Mouse (Mus musculus) heart, postnatal 10 days (tissue): ENCODE measurements at regions not wholly inside any gene's neighbourhood (a gene's known extent, or its start where the extent isn't known, plus 50 kb on each side); places are given as distances from the start of the nearest gene placed in this dataset.

Experiments
- DNase-seq, 2 experiments: peaks; one replicate each; pipeline ENCODE4 v3.0.0; 2021
- intact Hi-C: fragments of 180-260 bp; cut with DNase I; formaldehyde crosslinking; loops from one replicate; pipeline ENCODE4 v1.15.1; 2025

DNA sequence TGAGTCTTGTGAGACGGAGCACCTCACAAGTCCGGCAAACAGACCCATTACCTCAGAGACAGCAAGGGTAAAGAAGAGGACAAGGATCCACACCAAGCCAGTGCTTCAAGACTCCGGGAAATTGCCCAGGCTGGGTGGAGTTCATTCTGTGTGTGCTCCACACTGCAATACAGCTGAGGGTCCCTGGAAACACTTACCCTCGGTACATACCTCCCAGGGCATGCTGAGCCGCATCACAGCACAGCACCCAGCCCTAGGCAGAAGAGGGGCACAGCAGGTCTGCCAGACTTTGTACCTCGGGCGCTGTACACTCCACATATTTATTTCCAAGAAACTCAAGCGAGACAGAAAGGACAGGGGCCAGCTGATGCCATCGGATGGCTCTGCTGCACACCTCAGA lies 54.5 kb upstream of the Cmc1 start:
- intact Hi-C loops, result no loop called here
- no peak for DNase-seq

- intact Hi-C loops, result no loop called here
- DNase-seq, result no peak
Measured at GRCm38 (mm10) chr9:118206483-118206882, 56.5 kb upstream of the Cmc1 start.

GRCm38 (mm10) chr9:118219696-118220095 lies 69.7 kb upstream of the Cmc1 start:
- intact Hi-C loops, result no loop called here
- no peak for DNase-seq

DNA sequence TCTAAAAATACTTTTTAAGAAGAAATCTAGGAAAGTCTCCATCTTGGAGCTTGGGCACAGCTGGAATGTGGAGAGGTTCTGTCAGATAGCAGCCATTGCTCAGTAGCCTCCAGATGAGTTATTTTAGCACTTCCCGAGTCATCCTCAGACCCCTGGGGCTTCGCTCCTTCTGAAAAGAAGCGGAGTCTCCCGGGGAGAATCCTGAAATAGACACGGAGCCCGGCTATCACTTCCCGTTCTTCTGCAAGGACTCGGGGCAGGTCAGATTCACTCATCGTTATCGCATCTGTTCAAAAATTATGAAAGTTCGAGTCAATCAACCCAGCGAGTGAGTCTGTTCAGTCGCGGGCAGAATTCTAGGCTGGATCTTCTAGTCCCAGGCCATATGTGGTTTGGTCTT lies 71.2 kb upstream of the Cmc1 start:
- intact Hi-C loops, result no loop called here
- DNase-seq, result no peak

DNA sequence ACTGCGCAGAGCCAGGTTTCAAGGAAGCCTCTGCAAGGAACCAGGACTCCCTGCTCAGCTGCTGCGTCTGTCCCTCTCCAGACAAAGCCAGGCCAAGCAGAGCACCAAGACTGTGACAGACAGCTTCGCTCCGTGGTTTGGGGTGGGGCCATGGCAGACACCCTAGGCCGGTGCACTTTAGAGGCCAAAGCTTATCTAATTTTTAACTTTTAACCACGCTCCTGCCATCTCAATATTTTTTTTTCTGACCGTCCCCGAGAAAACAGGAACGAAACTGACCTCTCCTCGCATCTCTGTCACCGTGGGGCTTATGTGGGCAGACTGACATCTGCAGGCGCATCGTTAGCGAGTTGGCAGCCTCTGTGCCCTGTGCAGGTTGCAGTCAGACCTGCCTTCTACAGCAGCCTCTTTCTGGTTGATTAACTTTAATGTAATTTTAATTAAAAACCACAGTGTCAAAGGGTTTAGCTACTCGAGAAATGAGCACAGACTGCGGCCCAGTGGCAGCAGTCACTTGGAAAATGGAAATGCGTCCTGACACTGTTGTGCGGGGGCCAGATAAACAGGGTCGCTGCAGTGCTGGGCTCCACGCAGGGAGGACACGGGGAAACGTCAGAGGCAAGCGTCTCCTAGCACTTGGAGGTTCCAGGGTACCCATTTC lies 77.6 kb upstream of the Cmc1 start:
- intact Hi-C loops, result no loop called here
- DNase-seq, result no peak

DNA sequence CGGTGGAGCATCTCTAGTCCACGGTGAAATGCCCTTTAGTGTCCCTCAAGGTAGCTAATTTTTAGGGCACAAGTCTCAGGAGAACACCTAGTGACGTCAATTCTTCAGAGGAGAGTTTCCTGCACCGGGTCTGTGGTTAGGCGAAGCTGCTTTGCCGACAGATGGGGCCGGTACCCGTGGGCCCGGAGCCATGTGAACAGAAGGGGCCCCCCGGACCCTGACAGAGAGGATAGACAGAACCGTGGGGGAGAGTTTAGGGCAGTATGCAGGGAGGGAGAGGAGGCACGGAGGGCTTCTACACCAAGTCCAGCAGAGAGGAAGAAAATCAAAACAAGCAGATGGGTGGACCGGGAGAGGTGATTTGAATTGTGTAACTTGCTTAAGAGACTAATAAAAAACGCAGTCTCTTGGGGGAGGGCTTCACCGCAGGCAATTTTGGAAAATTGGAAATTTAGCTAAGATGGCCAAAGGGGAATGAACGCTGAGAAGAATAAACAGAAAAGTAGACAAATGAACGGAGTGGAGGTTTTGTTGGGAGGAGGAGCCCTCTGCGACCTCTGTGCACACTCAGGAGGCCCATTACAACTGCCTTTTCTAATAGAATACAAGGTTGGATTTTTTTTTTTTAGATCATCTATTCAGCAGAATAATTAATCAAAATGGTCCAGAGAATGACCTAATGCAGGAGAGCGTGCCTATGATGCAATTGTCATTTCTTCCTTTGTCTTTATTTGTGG lies 78.9 kb upstream of the Cmc1 start:
- DNase-seq, result no peak
- intact Hi-C loops, result no loop called here

DNA sequence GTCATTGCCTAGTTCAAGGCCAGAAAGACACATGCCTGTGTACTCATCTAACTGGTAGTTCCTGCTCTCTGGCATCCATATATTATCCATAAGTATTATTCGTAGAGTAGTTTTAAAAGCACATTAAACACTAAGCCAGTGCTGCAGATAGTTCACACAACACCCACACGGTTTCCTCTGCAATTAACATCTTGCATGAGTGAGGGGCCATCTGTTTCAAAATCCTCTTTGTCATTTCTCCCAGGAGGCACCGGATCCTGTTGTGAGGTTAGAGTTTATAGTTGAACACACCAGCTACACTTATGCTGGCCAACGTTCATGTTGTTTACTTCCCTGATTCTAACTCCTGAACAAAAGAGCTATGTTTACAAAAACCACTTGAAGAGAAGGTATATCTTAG lies 90.7 kb upstream of the Cmc1 start:
- no peak for DNase-seq
- intact Hi-C loops, result no loop called here

DNA sequence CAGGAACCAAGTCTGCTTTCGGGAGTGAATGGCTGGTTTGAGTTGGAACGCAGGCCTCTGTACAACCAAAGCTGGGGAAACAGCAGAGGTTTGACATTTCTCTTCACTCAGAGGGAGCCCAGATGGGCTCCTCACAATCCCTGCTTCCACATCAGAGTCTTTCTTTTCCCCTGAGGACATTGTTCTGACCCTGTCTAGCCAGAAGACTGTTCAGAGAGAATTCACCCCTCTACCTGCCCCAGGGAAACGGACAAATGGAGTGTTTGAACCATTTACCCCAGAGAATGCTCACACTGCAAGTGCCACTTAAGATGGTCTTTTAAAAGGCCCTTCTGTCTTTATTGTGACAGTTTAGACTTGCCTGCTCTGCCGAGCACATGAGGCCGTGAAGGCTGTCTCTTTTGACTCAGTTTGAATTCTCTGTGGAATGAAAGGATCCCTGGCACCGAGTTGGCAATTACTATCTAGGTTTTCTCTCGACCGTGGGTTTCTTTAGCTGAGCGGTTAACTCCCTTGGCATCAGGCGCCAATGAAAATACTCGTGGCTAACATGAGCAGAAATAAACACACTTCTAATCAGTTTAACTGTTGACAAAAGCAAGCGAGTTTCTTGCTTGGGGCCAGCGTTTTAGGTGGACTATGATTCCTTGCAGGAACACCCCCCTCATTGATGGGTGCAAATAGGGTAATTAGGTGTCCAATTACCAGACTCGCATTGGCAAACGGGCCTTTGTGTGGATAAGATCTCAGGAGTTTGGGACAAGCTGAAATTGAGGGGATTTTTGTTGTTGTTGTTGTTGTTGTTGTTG lies 97.0 kb upstream of the Cmc1 start:
- intact Hi-C loops, result no loop called here
- DNase-seq, result no peak

- intact Hi-C loops, result no loop called here
Measured at GRCm38 (mm10) chr9:118253829-118254228, 103.9 kb upstream of the Cmc1 start.

DNA sequence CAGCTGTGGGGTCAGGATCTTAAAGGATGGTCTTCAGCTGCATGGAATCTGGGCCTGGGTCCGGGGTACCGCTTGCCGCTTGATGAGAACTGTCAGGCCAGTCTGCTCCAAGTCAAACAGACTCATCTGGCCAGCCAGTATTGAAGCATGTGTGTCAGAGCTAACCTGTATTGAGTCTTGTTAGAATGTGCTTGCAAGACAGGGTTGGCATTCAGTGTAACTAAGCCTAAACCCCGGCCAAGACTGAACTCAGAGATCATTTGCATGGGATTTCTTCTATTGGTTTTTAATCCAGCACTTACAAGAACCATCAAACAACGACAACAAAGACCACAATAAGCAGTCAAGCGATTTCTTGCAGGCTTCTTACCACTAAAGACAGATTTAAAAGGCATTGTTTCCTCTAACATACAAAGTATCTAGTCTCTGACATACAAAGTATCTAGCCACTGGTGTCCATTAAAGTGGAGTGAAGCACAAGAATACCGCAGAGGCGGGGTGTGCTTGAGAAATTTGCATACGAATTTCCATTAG lies 105.3 kb upstream of the Cmc1 start:
- DNase-seq, result no peak
- intact Hi-C loops, result no loop called here

More at GRCm38 (mm10) chr9:118253829-118254228, 103.9 kb upstream of the Cmc1 start:
- no peak for DNase-seq

DNA sequence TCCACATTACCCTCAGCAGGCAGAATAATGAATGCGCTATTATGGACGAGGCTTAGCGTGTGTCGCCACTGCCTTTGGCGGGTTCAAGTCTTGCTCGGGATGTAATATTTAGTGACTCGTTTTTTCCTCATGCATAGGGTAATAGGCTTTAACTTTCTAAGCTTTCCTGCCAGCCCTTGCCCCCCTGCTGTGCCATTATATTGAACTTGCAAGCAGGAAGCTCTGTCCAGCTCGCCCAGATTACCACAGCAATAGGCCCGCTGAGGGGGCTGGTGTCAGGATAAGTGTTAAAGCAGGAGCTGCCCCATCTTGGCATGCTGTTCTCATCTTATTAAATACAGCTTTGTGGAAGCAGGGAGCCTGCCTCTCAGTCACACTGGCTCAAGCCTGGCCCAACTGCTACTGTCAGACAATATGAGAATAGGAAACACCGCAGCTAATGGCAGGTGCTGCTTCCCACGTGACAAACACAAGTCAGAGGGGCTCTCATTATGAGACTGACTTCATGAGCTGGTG lies 105.8 kb upstream of the Cmc1 start:
- no peak for DNase-seq

GRCm38 (mm10) chr9:118266298-118266697 lies 116.3 kb upstream of the Cmc1 start:
- intact Hi-C loops, result no loop called here
- DNase-seq, result no peak

More for the DNA sequence above, 105.8 kb upstream of the Cmc1 start:
- intact Hi-C loops, result no loop called here

DNA sequence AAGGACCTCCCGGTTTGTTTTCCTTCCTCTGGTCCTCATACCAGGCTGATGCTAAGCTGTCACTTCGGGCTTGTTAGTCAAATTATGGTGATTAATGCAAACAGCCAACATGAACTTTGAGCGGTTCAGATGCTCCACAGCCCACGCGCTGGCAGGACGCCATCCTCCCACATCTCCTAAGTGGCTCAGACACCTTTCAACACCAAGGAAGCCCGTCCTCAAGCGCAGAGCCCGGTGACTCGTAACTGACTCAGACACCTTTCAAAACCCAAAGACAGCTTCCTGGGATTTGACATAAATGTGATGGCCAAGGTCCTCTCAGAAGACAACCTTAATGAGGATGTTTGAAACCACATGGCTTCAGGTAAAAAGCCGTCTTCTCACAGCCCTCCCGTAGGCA lies 121.7 kb upstream of the Cmc1 start:
- intact Hi-C loops, result no loop called here
- peak; percentile 2 to 6 for DNase-seq

DNA sequence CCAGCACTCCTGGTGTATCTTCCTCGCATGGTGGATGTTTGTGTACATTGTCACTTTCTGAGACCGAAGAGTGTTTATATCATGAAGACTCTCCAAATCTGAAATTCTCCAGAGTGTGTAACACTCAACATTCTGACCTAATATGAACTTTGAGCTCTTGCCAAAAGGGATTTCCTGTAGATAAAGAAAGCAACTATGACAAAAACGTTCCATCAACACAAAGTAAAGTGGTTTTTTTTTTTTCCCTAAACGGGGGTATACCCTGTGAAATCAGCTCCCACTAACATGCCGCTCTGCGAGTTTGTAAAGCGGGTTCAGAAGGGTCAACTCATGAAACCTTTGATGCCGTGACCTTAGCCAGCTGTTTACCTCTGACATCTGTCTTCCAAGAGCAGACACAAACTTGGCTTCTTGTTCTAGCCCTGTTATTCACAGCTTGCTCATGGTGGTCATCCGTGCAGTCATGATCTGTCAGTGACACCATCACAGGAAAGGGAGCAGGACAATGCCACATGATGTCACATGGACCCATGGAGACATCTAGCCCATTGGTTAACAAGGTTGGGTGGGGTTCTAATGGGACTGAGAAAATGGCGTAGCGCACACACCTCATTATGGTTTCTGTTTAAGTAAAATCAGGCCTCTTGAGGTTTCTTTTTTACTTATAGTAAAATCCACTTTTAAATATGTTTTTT lies 122.9 kb upstream of the Cmc1 start:
- intact Hi-C loops, result no loop called here
- DNase-seq, result peak; percentile 6 to 14

DNA sequence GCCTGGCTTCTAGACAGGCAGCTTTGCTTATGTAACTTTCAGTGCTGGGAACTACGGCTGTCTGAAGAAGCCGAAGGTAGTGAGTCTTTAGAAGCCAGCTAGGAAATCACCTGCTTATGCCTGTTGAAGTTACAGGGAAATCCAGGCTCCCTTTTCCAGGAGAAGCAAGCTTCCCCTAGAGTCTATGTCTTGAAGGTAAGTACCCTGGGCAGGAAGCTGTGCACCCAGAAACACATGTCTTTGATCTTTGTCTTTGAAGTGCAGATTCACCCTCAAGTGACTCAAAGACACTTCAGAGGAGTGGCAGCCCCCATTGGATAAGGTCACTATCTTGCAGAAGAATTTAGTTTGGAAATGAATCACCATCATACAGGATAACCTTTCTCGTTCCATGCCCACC lies 135.5 kb upstream of the Cmc1 start:
- intact Hi-C loops, result no loop called here
- DNase-seq, result no peak

DNA sequence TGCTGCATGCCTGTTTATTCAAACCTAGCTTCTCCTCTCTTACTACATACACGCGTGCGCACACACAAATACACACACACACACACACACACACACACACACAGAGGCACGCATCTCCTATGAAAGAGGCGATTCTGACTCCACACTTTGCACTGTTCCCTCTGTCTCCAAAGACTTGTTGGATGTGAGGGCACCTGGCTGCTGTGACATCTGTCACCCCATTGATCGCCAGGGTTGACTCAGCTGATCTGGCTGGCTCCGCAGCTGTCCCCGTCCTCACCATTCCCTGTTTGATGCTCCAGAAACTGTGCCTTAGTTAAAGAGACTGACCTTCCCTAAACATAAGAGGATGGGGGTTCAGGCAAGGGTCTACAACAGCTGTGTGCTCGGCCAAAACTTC lies 137.6 kb upstream of the Cmc1 start:
- no peak for DNase-seq
- intact Hi-C loops, result no loop called here

GRCm38 (mm10) chr9:118292836-118293235 lies 142.9 kb upstream of the Cmc1 start:
- intact Hi-C loops, result no loop called here

DNA sequence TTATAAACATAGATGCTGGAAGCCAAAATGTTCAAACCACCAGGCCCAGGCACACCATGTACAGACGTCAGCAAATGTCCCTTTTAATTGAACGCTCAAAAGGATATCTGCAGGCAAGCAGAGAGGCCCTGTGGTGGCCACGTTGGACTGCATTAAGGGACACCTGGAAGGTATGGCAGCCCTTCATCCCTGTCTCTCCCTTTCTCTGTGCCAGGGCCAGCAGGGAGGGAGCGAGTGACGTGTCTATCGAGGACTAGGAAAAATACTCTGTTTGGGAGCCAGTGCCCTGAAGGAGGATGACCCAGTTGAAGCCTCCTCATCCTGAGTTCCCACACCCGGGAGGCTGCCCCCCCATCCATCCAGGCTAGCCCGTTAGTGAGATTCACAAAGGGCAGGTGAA lies 144.0 kb upstream of the Cmc1 start:
- intact Hi-C loops, result no loop called here
- DNase-seq, result no peak

More at GRCm38 (mm10) chr9:118292836-118293235, 142.9 kb upstream of the Cmc1 start:
- no peak for DNase-seq

DNA sequence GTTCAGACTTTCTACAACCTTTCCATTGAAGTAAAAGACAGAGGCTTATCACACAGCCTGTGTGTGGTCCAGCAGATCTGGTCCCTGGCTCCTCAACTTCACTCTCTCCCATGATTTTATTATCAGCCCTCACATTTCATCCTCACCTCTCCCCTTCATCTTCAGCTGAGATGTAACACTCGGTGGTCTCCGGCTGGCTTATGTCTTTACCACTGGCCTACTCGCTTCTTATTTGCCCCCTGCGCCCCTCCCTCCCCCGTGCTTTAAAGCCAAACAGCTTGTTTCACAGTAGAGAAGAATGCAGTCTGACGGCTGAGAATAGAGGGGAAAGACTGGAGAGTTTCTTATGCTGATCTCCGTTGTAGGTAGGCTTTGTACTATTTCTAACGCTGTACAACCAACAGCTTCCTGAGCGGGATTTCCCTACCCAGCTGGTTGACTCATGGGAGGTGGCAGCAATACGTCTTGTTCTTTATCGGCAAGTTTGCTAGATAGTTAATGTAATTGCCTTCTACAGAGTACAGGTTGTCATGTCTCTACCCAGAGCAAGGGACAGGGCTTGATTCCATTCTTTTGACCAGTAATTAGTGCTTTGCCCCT lies 152.9 kb upstream of the Cmc1 start:
- intact Hi-C loops, result no loop called here
- no peak for DNase-seq
